Mouse (Mus musculus) C2C12 (cell line): ENCODE results near the gene Saal1.

Source experiments
- CEBPB ChIP-seq: IDR thresholded peaks from one replicate; pipeline ENCODE4 v1.6.1; 2011; ENCODE audit warnings: low read depth, mild to moderate bottlenecking, control low read depth, moderate library complexity
- CTCF ChIP-seq: IDR thresholded peaks from one replicate; pipeline ENCODE4 v1.5.1; 2011; ENCODE audit not compliant: control insufficient read depth, insufficient read depth, insufficient read length
- MAX ChIP-seq: IDR thresholded peaks from one replicate; pipeline ENCODE4 v1.6.1; 2011; ENCODE audit warnings: mild to moderate bottlenecking, control low read depth
- MYOD1 ChIP-seq: IDR thresholded peaks from one replicate; pipeline ENCODE4 v1.6.1; 2011; ENCODE audit warnings: low read depth; ENCODE audit not compliant: control insufficient read depth, insufficient read length
- USF1 ChIP-seq: IDR thresholded peaks from one replicate; pipeline ENCODE4 v1.6.1; 2011; ENCODE audit warnings: low read depth, mild to moderate bottlenecking, control low read depth, moderate library complexity

- TF ChIP-seq CTCF (no peak), USF1 (no peak), MYOD1 (no peak), MAX (no peak), CEBPB (no peak)
These were observed 13.9 kb upstream of the Saal1 start for GRCm38 (mm10) chr7:46724396-46724795.
